Mouse (Mus musculus) MEL-GATA-1-ER (cell line): ENCODE data around the gene Atp8a1.

Source experiments
- DNase-seq: peaks from one replicate; pipeline ENCODE4 v3.0.0-alpha.2; 2012; ENCODE audit warnings: low read depth; ENCODE audit errors: extremely low read depth

The Atp8a1 gene

GRCm38 (mm10) chr5:67774186-67774585 is 73.0 kb downstream of the Atp8a1 start:
- no peak for DNase-seq

- no peak for DNase-seq
Measured at GRCm38 (mm10) chr5:67768708-67769107, 78.5 kb downstream of the Atp8a1 start.

- no peak for DNase-seq
Measured at GRCm38 (mm10) chr5:67764798-67765197, 82.4 kb downstream of the Atp8a1 start.

DNA sequence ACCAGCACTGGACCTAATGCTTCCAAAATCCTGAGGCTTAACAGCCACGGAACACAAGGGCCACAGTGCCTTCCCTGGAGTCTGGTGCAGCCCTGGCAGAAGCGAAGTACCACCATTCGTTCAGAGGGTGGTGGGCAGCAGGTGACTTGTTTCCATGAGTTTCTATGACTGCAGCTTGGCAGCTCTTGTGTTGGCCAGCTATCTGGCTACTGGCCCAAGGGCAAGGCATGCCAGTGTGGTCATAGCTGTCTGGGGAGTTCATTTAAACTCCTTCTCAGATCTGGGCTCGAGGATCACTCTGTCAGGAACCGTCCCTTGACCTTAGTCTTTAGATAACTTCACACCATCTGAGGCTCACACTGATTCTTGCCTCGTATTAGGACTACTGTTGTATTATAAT is 89.1 kb downstream of the Atp8a1 start:
- no peak for DNase-seq

DNA sequence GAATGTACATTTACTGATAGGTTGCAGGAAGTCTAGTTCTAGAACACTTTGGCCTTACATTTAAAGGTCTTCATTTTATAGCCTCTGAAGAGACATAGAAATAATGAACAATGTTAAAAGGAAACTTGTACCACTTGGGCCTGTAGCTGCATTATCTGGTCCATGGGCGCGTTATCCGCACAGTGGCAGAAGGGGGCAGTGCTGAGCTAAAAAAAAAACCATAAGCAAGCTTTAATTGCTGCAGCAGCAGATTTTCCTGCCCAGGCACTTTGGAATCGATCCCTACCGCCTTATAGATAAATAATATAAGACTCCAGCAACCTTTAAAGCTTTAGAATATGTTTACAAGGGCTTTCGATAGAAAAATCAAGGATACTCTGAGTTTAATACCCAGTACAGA is 91.1 kb downstream of the Atp8a1 start:
- peak; percentile 16 for DNase-seq

DNA sequence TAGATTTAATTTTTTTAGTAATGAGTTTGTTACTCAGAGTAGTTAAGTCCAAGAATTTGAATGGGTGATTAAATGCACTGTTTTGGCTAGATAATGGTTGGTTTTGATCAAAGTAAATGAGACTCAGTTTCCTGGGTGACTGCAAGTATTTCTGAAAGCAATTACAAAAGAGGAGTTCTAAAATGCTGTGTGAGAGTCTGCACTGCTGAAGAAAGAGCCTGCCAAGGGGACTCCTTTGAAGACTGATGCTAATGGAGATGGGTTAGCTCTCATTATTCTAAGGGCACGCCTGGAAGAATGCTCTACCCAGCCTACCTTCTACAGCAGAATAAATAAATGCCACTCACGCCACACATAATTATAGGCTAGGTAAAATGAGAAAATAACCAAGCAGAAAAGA is 94.2 kb downstream of the Atp8a1 start:
- no peak for DNase-seq

DNA sequence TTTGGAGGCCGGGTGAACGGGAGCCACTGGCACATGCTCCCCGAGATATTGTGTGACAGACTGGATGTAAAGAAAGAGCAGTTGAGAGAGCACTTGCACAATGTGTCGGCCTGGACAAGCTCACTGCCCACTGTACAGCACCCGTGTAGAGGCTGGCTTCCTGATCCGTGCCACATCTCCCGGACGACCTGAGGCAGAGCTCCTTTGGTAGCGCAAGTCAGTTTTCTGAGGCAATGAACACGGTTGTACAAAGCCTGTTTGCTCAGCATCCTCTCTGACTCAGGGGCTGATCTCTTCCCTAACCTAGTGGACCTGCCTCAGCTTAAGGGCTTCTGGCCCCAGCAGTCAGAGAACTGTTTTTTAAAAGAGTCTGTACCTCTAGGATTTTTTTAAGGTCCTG is 94.6 kb downstream of the Atp8a1 start:
- DNase-seq = no peak

GRCm38 (mm10) chr5:67752007-67752406 is 95.2 kb downstream of the Atp8a1 start:
- no peak for DNase-seq

GRCm38 (mm10) chr5:67739261-67739660 is 108.0 kb downstream of the Atp8a1 start:
- no peak for DNase-seq

DNA sequence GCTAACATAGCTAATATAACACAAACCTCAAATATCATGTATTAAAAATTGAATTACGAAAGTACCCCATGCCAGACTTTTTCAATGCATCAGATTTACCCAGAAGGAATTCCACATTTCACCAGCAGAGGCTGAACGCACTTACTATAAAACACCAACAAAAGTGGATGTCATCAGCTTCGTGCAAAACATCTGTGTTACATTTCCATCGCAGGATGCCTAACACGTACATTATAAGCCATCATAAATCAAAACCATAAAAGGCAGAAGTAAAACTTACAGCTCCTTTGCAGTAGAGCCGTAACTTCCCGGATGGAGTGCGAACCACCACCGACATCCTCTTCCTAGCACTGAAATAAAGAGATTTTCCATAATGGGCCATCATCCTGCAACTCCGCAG is 109.1 kb downstream of the Atp8a1 start:
- DNase-seq = no peak

DNA sequence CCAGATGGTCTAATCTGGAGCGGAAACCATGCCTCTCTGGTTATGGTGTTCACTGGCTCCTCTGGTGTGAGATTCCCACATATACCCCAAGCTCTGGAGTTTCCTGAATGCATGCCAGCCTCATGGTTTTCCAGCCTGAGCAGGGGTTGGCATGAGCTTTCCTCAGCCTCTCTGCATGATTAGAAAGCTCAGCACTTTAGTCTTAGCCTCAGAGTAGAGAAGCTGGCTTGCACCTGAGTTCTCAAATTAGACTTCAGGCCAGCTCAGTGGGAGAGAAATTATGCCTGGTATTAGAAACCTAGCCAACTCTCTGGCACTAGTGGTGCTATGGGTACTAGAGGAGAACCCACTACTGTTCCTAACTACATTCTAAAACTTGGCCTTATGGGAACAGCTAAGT is 111.5 kb downstream of the Atp8a1 start:
- DNase-seq = no peak

DNA sequence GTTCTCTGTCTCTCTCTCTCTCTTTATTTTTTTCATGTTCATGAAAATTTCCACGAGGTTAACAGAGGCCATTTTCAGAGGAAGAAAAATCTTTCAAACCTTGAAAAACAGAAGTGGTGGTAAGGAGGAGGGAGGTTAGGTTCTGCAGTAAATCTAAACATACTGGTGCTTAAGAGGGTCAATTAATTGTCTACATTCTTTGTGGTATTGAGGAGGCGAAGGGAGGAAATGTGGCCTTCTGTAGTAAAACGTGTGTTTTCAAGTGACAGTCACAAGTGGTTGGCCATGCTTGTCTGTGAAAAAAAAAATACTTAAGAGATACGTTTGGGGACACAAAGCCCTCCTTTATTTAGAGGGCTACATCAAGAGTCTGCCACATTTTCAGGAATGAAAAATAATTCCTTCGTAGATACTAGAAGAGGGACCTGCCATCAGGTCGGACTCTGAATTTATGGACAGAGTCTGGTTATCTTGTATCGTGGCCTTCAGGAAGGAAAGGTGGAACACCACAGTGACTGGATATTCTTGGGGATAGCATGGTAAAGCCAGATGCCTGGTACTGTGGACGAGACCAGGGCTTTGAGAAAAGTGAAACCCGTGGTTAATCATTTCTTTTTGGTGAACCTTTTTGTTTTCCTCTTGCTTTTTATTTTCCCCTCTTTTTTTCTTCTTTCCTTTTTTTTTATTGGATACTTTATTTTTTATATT is 113.5 kb downstream of the Atp8a1 start:
- no peak for DNase-seq

DNA sequence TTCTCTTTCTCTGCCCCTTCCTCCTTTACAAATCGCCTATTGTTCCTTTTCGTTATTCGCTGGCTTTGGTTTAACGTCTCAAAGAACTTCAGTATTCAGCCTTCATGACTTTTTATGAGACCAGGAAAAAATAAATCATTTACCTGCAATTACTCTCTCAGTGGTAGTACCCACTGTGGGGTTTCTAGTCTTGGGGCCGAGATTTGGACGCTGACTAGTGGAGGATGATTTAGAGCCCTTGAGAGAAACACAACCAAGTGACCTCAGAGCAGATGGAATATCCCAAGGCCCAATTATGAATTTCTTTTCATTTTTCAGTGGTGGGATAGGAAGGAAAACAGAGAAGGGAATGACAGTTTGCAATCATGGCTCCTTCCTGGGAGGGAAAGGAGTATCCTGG is 114.1 kb downstream of the Atp8a1 start:
- no peak for DNase-seq

DNA sequence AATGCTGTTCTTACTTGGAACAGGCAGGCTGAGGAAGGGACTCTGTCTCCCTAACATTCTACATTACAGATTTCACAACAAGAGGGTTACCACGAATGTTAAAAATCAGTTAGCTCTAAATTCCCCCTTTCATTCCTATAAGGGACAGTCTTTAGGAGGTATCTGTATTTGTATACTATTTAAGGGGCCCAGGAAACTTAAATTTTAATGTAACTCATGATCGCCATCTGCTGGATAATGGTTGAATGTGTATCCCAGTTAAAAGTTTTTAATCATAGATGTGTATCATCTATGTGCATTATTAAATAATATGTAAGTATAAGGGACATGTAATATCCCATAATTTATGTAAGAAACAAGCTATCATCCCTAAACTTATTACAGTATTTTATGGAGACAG is 119.5 kb downstream of the Atp8a1 start:
- DNase-seq = peak; percentile 10

DNA sequence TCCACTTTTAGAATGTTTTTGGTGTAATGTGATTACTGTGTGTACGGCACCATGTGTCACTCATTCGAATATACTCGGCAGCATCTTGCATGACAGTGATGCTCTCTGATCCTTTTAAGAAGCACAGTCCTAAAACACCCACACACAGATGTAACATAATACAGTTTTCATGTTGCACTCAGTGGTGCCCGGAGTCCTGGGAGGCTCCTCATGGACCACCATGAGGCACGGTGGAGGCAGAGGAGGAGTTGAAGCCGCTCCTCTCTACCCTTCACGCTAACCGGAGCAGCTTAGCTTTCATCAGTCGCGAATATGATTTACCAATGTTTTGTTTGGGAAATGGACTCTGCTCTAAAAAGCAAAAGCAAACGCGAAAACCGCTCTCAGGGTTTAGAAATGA is 120.4 kb downstream of the Atp8a1 start:
- DNase-seq = no peak

DNA sequence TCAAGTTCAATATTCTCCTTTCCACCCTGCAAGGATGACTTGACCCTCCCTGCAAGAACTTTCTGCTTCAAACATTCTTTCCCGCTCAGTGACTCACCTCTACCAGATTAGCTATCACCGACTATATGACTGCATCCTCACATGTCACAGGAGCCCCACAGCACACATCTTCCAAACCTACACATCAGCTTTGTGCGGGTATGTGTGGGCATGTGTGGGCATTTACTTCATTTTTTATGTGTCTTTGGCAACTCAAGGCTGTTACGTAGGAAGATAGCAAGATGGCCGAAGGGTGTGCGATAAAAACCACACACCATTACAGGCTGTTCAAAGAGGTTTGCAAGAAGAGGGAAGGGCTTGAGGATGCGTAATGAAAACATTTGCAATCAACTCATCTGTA is 145.6 kb downstream of the Atp8a1 start:
- no peak for DNase-seq

GRCm38 (mm10) chr5:67699418-67699817 is 147.8 kb downstream of the Atp8a1 start:
- no peak for DNase-seq

- no peak for DNase-seq
Measured at GRCm38 (mm10) chr5:67698176-67698575, 149.1 kb downstream of the Atp8a1 start.

DNA sequence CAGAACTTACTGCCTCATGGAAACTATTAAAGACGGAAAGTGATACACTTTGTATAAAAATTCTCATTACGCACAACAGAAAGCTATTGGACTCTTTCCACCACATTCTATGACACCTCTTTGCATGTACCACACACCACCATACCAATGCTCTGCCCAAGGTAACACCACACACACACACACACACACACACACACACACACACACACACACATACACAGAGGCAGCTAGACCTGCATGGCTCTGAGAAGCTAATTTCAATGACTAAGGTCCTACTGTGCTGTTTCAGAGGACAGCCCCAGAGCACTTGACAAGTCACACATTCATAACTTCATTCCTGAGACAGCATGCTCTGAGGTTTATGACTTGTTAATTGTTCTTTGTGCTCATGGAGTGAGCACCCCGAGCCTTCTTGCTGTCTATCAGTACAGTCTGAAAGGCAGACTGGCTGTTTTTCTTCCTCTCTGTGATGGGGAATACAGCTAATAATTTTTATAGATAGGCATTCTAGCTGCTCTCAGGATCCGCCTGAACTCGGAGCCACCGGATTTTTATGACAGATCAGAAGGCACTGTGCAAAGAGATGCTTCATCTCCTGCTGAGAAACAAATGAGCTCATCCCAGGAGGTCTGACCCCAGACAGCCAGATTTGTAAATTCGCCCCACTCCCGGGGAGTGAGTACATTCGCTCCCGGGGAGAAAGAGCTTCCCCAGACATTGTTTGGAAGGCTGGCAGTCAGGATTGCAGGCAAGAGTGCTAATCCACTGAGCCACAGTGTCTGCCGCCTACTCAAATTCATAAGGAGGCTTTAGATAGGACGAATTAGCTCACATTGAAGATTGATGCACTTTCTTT is 150.3 kb downstream of the Atp8a1 start:
- DNase-seq = no peak

DNA sequence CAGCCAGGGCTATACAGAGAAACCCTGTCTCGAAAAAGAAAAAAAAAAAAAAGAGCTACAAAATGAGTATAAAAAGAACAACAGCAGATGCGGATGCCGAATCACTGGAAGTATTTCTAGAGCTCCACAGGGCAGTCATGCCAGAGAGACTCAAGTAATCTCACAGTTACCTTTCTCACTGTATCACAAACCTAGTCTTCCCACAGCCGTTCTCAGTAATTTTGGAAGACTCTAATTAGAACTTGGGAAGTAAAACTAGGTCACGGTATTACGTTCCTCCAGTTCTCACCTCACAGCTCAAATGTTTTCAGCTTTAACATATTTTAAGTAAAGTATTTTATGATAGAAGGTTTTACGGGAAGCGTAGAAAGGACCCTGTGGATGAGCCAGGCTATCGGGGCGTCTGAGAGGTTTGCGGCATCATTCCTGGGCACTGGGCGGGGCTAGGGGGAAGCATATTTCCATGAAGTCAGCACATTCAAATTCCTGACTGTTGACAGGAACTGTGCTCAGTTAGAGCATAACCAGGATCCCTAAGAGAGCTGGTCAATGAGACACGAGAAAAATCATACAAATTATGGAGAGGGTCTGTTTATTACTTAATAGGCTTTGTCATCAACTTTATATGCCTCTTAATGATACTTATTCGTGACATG is 152.1 kb downstream of the Atp8a1 start:
- no peak for DNase-seq

DNA sequence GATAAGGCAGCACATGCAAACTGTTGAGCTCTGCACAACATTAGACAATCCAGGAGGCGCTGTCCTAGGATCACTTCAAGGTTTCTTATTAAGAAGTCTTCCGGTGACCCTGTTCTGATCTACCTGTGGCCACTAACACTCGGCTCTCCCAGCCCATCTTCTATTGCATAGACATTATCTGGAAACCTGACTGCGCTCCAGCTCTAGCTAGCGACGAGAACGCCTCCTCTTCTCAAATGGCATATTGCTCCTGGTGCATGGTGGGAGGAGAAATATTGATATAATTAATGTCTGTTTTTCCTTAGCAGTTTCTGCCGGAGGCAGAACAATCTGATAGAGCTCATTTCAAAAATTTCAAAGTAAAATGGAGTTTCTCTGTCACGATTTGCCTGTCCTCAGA is 156.9 kb downstream of the Atp8a1 start:
- DNase-seq = no peak

DNA sequence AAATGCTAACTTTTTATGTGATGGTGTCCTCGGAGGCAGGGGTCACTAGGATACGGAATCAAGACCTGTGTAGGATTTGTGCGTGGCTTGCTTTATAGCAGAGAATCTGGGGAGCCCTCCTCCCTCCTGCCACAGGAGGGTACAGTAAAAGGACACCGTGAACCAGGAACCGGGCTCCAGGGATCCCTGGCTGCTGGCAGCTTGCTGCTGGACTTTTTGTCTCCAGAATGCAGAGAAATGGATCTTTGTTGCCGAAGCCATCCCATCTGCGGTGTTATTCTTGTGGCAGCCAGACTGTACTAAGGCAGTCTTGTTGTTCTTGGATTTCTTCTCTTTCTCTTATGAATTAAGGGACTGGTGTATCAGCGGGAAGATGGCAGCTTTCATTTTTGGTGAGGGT is 159.2 kb downstream of the Atp8a1 start:
- no peak for DNase-seq
